Mouse (Mus musculus) neural tube, embryonic 15.5 days (tissue): Measurements from ENCODE around the gene Ubald2. TPM values are rescaled to one million over a fixed set of nuclear protein-coding genes. Genes with fewer than 3 reads are reported as not detected.

Source experiments
- ATAC-seq: fragments of 200-750 bp; cut with Nextera tagmentation; 2 replicates; pipeline ENCODE4 v1.8.0; 2017; ENCODE audit warnings: mild to moderate bottlenecking, moderate TSS enrichment, moderate library complexity; ENCODE audit not compliant: low FRiP score
- H3K27ac ChIP-seq: fragments of 300-500 bp; sonication (generic); replicated peaks from 2 replicates; pipeline ENCODE4 v1.5.1; 2015; ENCODE audit warnings: mild to moderate bottlenecking, inconsistent platforms
- H3K27me3 ChIP-seq: fragments of 300-500 bp; sonication (generic); replicated peaks from 2 replicates; pipeline ENCODE4 v1.6.1; 2015; ENCODE audit warnings: inconsistent platforms
- H3K36me3 ChIP-seq: fragments of 300-500 bp; sonication (generic); 2 replicates; pipeline ENCODE4 v1.6.1; 2015; ENCODE audit warnings: inconsistent platforms
- H3K4me1 ChIP-seq: fragments of 300-500 bp; sonication (generic); 2 replicates; pipeline ENCODE4 v1.6.1; 2015; ENCODE audit warnings: inconsistent platforms
- H3K4me2 ChIP-seq: fragments of 300-500 bp; sonication (generic); 2 replicates; pipeline ENCODE4 v1.6.1; 2015; ENCODE audit warnings: inconsistent platforms, mild to moderate bottlenecking, moderate library complexity
- H3K4me3 ChIP-seq: fragments of 300-500 bp; sonication (generic); replicated peaks from 2 replicates; pipeline ENCODE4 v1.5.1; 2015; ENCODE audit warnings: mild to moderate bottlenecking, inconsistent platforms
- H3K9ac ChIP-seq: fragments of 300-500 bp; sonication (generic); replicated peaks from 2 replicates; pipeline ENCODE4 v1.6.1; 2015; ENCODE audit warnings: mild to moderate bottlenecking, inconsistent platforms
- H3K9me3 ChIP-seq: fragments of 300-500 bp; sonication (generic); replicated peaks from 2 replicates; pipeline ENCODE4 v1.6.1; 2016; ENCODE audit warnings: inconsistent platforms
- WGBS: fragments of 180-500 bp; shearing (Covaris S2); methylation state at CpG from one replicate; pipeline ENCODE4 v1.1.7; 2015; ENCODE audit warnings: mixed read lengths; 5-methylcytosine and 5-hydroxymethylcytosine counted together
- polyA plus RNA-seq: library from polyadenylated mRNA; unstranded; fragments of >200 nt; fragmentation: Nextera tagmentation; extraction: Ambion mirVana; gene quantifications from 2 replicates; pipeline ENCODE4 v1.2.1, GENCODE M21; 2015

The Ubald2 gene
- polyA plus RNA-seq, 1 experiment from 2014 or later: 39.2 TPM

DNA sequence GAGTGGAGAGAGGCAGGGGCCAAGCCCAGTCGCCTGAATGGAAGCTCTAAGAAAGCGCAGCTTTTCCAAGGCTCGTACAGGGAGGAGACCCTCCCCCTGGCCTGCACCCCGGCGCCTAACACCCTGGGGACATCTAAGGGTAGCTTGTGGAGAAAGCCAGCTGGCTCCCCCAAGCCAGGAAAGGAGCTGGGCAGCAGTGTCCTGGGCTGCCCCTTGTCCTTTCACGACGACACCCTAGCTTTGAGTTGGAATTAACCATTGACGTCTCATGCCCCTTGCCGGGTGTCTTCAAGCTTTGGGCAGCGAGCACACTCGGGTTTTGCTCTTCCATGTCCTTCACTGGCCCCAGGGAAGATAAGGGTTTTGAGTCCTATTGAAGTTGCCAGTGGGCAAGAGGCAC is 3.6 kb downstream of the Ubald2 start:
- no peak for ATAC-seq
- peak overlapping the region; percentile 79; the same call in 1 of the 2 replicates for H3K4me2 ChIP-seq
- H3K27ac ChIP-seq: 0 out of 2 replicates have a peak overlapping the region, but pooled peaks have one; percentile 18
- no peaks in the 10 kb centered on the region for H3K9me3 ChIP-seq
- no peaks in the 10 kb centered on the region for H3K27me3 ChIP-seq
- H3K36me3 ChIP-seq: peaks cover 19% of the 10 kb centered on the region; the same call in 1 of the 2 replicates
- H3K9ac ChIP-seq: no peak overlapping the region
- 80% methylated on average over 11 of the region's 11 CpGs for WGBS
- no peak overlapping the region for H3K4me3 ChIP-seq
- peaks cover 30% of the 10 kb centered on the region for H3K4me1 ChIP-seq

DNA sequence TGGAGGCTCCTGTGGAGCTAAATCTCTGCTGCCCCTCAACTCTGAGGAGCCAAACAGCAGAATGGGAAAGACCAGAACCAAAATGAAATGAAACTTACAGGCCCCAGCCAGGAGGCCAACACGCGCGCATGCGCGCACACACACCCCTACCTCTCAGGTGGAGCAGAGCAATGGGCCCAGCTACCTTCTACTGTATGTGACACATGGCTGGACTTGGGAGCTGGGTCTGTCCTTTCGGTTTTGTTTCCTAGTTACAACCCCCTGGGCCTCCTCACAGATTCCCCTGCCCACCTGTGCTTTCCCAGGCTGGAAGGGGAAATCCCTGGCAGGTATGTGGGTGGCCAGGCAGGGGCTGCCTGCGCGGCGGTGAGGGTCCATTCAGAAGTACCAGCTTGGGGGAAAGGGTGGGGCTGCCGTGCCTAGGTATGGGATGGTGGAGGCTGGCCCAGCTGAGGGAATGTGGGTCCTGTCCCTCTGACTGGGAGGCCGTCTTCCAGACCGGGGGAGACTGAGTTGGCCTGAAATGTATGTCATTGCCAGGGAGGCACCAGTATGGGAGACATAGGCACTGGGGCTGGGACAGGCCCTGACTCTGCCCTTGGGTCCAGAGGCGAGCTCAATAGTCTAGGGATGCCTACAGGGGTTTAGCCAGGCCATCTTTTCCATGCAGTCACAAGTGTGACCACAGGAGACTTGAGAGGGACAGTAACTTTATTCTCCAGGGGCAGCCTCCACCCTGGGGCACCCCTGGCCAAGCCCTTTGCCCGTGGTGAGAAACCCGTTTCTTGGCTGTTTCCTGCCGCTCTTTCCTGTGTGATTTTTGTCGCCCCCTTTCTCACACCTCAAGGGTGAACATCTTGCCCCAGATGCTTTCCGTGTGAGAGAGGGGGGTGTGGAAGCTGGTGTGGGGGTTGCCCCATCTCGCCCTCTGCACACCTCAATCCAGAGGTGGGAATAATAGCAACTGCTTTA is 5.7 kb downstream of the Ubald2 start:
- WGBS: 87% methylated on average over 19 of the region's 19 CpGs
- Histone ChIP-seq H3K36me3 (peaks cover 19% of the 10 kb centered on the region; the same call in 1 of the 2 replicates), H3K27ac (no peak overlapping the region), H3K9ac (no peak overlapping the region), H3K4me3 (no peak overlapping the region), H3K4me1 (peaks cover 28% of the 10 kb centered on the region), H3K9me3 (no peaks in the 10 kb centered on the region), H3K27me3 (no peaks in the 10 kb centered on the region), H3K4me2 (no peak overlapping the region)
- ATAC-seq: no peak

DNA sequence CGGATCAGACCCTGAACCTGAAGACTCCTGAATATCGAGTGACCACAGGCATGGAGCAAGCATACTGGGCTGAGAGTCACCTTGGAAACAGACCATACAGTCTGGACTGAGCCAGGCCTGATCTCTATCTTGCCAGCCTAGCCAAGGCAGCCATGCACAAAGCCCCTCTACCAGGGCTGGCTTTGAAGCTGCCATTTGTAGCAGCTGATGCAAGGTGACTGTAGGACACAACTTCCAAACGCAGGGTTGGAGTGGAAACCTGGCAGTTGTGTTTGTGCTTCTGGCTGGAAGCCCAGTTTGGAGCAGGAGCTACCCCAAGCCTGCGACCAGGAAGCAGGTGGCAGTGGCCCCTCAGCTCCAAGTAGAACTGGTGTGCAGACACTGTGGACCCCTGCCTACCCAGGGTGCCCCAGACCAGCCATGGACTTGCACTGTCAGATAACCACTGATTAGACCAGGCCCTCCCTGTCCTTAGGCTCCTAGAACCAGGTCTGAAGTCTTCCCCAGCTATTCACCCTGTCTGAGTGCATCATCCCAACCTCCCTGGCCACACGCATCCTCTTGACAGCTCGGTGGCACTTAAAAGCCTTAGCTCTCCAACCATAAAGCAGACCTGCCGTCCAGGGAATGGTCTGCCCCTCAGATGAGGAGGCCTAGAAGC is 6.6 kb downstream of the Ubald2 start:
- no peak overlapping the region for H3K9ac ChIP-seq
- ATAC-seq: no peak
- H3K27ac ChIP-seq: no peak overlapping the region
- peaks cover 19% of the 10 kb centered on the region; the same call in 1 of the 2 replicates for H3K36me3 ChIP-seq
- no peak overlapping the region for H3K4me2 ChIP-seq
- H3K27me3 ChIP-seq: no peaks in the 10 kb centered on the region
- H3K4me3 ChIP-seq: no peak overlapping the region
- H3K4me1 ChIP-seq: peaks cover 22% of the 10 kb centered on the region
- WGBS: 78% methylated on average over 7 of the region's 7 CpGs
- no peaks in the 10 kb centered on the region for H3K9me3 ChIP-seq

DNA sequence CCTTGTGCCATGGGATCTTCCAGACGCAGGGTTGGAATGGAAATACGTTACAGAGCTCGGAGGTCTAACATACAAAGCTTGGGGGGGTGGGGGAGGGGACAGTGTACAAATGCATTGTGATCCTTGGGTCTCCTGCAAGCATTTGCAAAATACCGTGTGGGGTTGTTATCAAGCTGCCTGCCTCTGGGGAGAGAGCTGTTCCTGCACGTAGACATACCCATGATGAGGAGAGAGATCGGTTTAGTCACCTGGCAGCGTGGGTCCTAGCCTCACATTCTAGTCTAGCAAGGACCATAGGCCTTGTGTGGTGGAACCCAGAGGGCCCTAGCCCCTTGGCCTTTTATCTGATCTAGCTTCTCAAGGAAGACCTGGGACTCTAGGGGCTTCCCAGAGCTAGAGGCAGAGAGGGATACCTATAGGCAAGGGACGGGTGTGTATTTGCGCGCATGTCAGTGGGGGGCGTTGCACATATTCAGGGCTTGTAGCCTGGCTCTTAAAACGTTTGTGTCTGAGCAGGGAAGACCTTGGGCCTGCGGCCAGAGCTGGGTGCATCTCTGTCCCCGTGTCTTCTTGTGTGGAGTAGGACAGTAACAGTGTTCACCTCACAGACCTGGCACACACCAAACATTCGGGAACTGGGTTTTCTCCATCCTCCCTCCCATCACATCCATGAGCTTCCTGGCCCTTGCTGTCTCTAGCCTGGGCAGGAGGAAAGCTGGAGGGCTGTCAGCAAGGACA is 8.4 kb downstream of the Ubald2 start:
- H3K4me2 ChIP-seq: no peak overlapping the region
- H3K27me3 ChIP-seq: peaks cover 12% of the 10 kb centered on the region
- ATAC-seq: no peak
- no peaks in the 10 kb centered on the region for H3K9me3 ChIP-seq
- peaks cover 13% of the 10 kb centered on the region; the same call in 1 of the 2 replicates for H3K36me3 ChIP-seq
- H3K27ac ChIP-seq: no peak overlapping the region
- no peak overlapping the region for H3K9ac ChIP-seq
- peaks cover 12% of the 10 kb centered on the region for H3K4me1 ChIP-seq
- 75% methylated on average over 15 of the region's 15 CpGs for WGBS
- no peak overlapping the region for H3K4me3 ChIP-seq

DNA sequence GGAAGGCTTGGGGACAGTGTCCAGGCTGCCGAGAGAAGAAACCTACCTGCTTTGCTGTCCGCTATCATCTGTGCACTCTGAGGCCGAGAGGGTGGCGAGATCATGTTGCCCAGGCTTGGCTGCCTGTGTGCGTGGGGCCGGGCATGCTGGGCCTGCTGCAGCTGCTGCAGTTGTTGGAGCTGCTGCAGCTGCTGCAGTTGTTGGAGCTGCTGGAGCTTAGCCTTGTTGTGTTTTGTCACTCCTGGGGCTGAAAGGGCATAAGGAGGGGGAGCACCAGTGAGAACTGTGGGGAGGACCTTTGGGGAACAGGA is 8.9 kb downstream of the Ubald2 start:
- peaks cover 8% of the 10 kb centered on the region for H3K4me1 ChIP-seq
- H3K4me2 ChIP-seq: no peak overlapping the region
- H3K9ac ChIP-seq: no peak overlapping the region
- H3K27me3 ChIP-seq: peaks cover 17% of the 10 kb centered on the region
- ATAC-seq: no peak
- H3K36me3 ChIP-seq: peaks cover 9% of the 10 kb centered on the region; the same call in 1 of the 2 replicates
- H3K9me3 ChIP-seq: no peaks in the 10 kb centered on the region
- WGBS: 82% methylated on average over 6 of the region's 6 CpGs
- H3K4me3 ChIP-seq: no peak overlapping the region
- H3K27ac ChIP-seq: no peak overlapping the region

DNA sequence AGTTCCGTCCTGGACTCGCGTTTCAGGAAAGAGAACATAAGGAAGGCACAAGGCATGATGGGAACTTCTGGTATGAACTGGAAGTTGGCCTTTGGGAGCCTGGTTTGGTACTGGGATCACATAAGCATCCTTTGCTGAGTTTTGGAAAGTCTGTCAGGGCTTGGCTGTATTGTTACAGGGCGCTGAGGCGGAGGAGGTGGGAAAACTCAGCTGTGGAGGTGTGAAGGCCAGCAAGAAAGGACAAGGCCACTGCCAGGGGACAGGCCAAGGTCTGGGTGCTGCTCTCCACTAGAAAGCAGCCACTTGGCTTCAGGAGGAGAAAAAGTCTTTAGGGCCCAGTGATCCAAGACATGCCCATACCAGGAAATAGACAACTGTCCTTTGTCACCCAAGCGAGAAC is 9.4 kb downstream of the Ubald2 start:
- H3K27me3 ChIP-seq: peaks cover 22% of the 10 kb centered on the region
- H3K9me3 ChIP-seq: no peaks in the 10 kb centered on the region
- 84% methylated on average over 6 of the region's 6 CpGs for WGBS
- no peak overlapping the region for H3K27ac ChIP-seq
- H3K36me3 ChIP-seq: peaks cover 9% of the 10 kb centered on the region; the same call in 1 of the 2 replicates
- no peak overlapping the region for H3K4me2 ChIP-seq
- no peak for ATAC-seq
- H3K9ac ChIP-seq: no peak overlapping the region
- H3K4me3 ChIP-seq: no peak overlapping the region
- H3K4me1 ChIP-seq: peaks cover 8% of the 10 kb centered on the region

DNA sequence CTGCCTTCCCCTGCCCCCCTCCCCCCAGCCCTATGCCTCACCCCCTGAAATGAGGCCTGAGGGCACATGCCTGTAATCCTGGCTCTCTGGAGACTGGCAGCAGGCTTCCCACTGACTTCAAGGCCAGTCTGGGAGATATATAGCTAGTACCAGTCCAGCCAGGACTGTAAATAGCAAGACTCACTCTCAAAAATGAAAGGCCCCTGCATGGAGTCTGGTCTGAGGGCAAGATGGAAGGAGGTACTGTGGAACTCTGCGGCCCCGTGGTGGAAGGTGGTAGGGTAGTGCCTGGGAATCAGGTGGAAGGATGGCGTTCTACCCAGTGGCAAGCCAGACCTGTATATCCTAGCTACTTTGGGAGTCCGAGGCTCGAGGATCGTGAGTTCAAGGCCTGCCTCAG is 10.0 kb downstream of the Ubald2 start:
- Histone ChIP-seq H3K4me3 (no peak overlapping the region), H3K4me1 (peaks cover 8% of the 10 kb centered on the region), H3K9ac (no peak overlapping the region), H3K4me2 (no peak overlapping the region), H3K9me3 (no peaks in the 10 kb centered on the region), H3K27ac (no peak overlapping the region), H3K36me3 (peaks cover 8% of the 10 kb centered on the region; the same call in 1 of the 2 replicates), H3K27me3 (peaks cover 22% of the 10 kb centered on the region)
- 91% methylated on average over 6 of the region's 6 CpGs for WGBS
- ATAC-seq: no peak

DNA sequence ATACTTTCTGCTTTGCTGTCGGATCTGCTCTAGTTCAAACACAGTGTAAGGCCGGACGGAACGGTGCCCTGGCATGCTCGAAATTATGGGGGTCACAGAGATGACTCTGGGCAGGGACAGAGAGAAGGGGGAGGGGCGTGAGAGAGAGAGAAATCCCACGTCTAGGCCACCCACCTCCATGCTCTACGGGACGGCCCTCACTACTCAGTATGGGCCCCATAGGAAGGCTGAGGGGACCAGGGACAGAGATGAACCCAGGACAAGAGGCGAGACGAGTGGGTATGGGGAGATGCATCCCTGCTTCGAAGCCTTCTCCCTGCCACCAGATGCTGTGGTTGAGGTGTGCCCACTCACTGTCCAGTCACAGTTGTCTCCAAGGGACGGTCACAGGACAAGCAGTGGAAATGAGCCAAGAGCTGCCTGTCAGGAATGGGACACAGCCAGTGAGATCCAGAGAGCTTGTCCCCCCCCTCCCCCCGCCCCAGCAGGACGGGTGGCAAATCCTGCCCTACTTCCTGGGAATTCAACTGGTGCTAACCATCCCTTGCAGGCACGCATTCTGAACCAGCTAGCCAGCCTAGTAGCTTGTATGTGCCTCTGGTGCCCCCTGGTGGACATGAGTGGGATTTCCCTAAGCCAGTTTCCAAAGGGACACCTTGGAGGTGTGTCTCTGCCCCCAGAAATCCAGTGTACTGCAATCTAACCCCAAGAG is 11.9 kb downstream of the Ubald2 start:
- H3K4me1 ChIP-seq: peaks cover 8% of the 10 kb centered on the region
- H3K27ac ChIP-seq: no peak overlapping the region
- H3K27me3 ChIP-seq: peaks cover 22% of the 10 kb centered on the region
- H3K4me3 ChIP-seq: no peak overlapping the region
- no peaks in the 10 kb centered on the region; the same call in 1 of the 2 replicates for H3K9me3 ChIP-seq
- no peak overlapping the region for H3K9ac ChIP-seq
- H3K4me2 ChIP-seq: no peak overlapping the region
- ATAC-seq: peak; percentile 58
- WGBS: 28% methylated on average over 16 of the region's 16 CpGs
- no peaks in the 10 kb centered on the region for H3K36me3 ChIP-seq

DNA sequence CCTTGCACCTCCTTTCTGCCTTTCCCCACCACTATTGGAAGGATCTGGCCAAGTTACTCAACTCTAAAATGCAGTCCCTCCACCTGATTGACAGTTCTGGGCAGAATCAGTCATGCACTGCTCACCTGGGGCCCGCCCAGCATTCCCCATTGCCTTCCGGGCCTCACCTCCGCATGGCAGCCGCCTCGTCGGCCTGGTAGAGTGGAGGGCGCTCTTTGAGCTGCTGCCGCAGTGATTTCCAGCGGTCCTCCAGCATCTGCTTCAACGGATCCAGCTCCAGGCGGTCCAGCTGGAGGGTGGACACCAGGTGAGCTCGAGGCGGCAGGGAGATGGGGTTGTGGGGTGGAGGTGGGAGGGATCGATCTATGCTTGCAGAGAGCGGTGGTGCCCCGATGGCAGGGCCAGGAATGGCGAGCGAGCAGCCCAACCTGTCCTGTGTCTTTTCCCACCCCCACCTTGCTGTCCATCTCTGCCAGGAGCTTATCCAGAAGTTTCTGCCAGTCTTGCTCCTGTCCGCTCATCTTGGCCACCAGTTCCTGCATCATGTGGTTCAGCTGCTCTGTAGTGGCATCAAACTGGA is 12.5 kb downstream of the Ubald2 start:
- Histone ChIP-seq H3K4me2 (peak overlapping the region; percentile 25), H3K4me3 (no peak overlapping the region)
- WGBS: 12% methylated on average over 19 of the region's 19 CpGs

DNA sequence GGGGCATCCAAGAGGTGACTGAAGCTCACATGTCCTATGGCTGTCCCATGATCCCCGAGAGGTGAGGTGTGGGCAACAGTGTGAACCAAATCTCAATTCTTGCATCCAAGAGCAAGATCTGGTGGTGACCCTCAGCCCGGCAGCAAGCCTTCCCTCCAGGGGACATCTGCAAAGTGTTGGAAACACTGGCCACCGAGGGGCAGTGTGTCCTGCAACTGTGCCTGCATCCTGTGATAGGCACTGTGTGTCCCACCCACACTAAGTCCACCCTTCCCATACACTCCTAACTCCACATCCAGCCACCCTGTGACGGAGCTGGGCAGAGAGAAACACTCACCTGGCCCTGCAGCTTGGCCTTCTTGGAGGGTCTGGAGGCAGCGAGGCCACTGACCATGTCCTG is 13.9 kb downstream of the Ubald2 start:
- no peak for ATAC-seq
- H3K4me2 ChIP-seq: no peak overlapping the region
- no peak overlapping the region for H3K4me3 ChIP-seq
- H3K4me1 ChIP-seq: peaks cover 8% of the 10 kb centered on the region
- H3K27me3 ChIP-seq: peaks cover 22% of the 10 kb centered on the region
- H3K36me3 ChIP-seq: no peaks in the 10 kb centered on the region
- H3K27ac ChIP-seq: no peak overlapping the region
- H3K9me3 ChIP-seq: peaks cover 3% of the 10 kb centered on the region; the same call in 1 of the 2 replicates
- H3K9ac ChIP-seq: no peak overlapping the region
- WGBS: 76% methylated on average over 5 of the region's 5 CpGs

More for the DNA sequence above, 12.5 kb downstream of the Ubald2 start:
- Histone ChIP-seq H3K27me3 (peaks cover 22% of the 10 kb centered on the region), H3K4me1 (peaks cover 8% of the 10 kb centered on the region), H3K27ac (no peak overlapping the region), H3K36me3 (no peaks in the 10 kb centered on the region), H3K9me3 (peaks cover 3% of the 10 kb centered on the region; the same call in 1 of the 2 replicates), H3K9ac (0 out of 2 replicates have a peak overlapping the region, but pooled peaks have one; percentile 3)
- ATAC-seq: 0 out of 2 replicates have a peak, but pooled peaks have one; percentile 8
